Mouse (Mus musculus) embryo, embryonic 11.5 days (tissue): ENCODE measurements around the gene Ifi35.
A peak's percentile ranks its signal among the peaks of the same experiment; 100 is the strongest.
"Not testable (repeated sequence)": the region's sequence is repeated elsewhere in the genome, so short reads cannot be mapped to it uniquely, and the experiment has no call there.

Experiments used
- DNase-seq: peaks from one replicate; pipeline ENCODE4 v3.0.0-alpha.2; 2012; ENCODE audit warnings: low read depth, low spot score

The Ifi35 gene

GRCm38 (mm10) chr11:101468731-101469130 lies 20.5 kb downstream of the Ifi35 start:
- DNase-seq, result no peak

DNA sequence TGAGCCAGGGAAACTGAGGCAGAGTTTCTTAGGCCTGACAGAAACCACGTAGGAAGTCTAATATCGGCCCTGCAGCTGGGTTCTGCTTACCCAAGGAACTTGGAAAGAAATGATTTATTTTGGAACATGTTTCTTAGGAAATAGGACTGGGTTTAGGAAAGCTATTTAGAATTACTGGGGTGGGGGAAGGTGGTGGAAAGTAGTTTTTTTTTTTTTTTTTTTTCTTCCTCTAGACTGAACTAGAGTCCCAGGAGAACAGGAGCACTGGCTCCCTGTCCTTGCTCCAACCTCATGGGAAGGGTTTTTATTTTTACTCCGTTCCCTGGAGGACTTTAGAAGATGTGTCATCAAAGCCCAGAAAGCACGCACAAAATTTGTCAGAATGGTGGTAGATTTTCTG lies 20.9 kb downstream of the Ifi35 start:
- DNase-seq, result no peak

GRCm38 (mm10) chr11:101470206-101470605 lies 22.0 kb downstream of the Ifi35 start:
- DNase-seq, result no peak

DNA sequence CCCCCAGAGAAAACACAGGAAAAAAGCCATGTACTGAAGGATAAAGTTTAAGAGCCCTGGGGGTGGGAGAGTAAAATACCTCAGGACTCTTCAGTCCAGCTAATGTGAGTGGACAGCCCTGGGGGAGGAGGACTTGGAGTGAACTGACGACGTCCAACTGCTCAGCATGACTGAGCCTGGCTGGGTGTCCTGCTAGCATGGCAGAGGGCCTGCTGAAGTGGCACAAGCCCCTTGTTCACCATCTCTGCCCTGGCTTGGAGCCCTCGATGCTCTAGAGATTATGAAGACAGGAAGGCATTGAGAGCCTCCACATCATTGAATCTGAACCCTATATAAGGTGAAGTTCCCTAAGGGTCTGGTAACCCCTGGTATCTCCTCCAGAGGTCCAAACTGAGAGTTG lies 23.7 kb downstream of the Ifi35 start:
- no peak for DNase-seq

- no peak for DNase-seq
Observed at GRCm38 (mm10) chr11:101472336-101472735, 24.1 kb downstream of the Ifi35 start.

DNA sequence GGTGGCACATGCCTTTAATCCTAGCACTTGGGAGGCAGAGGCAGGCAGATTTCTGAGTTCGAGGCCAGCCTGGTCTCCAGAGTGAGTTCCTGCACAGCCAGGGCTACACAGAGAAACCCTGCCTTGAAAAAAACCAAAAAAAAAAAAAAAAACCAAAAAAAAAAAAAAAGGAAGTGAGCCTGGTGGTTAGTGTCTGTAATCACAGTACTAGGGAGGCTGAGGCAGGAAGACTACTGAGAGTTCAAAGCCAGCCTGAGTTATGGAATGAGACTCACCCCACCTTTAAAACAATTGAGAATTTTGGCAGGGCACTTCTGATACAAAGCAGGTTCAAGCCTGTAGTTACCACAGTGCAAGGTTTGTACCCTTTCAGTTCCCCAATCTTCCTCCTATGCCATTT lies 25.5 kb downstream of the Ifi35 start:
- not testable (repeated sequence) for DNase-seq

DNA sequence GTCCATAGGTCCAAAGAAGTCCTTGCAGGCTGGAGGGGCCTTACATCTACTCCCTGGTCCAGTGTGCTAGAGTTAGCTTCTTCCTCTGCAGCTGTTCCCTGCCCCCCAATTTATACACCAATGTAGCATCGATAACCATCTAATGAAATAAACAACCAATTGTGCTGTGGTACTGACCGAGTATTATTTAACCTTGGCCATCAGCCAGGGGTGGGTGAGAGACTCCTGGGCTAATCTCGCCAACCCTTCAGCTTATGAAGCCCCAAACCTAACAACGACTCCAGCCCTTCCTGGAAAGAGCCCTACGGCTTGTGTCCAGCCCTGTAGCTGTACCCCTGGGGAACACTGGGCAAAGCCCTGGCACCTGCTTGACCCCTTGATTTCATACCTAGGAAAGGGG lies 26.1 kb downstream of the Ifi35 start:
- no peak for DNase-seq

- not testable (repeated sequence) for DNase-seq
Observed at GRCm38 (mm10) chr11:101476361-101476760, 28.2 kb downstream of the Ifi35 start.

- no peak for DNase-seq
Observed at GRCm38 (mm10) chr11:101477194-101477551, 29.0 kb downstream of the Ifi35 start.

GRCm38 (mm10) chr11:101477552-101478211 lies 29.5 kb downstream of the Ifi35 start:
- DNase-seq, result no peak

DNA sequence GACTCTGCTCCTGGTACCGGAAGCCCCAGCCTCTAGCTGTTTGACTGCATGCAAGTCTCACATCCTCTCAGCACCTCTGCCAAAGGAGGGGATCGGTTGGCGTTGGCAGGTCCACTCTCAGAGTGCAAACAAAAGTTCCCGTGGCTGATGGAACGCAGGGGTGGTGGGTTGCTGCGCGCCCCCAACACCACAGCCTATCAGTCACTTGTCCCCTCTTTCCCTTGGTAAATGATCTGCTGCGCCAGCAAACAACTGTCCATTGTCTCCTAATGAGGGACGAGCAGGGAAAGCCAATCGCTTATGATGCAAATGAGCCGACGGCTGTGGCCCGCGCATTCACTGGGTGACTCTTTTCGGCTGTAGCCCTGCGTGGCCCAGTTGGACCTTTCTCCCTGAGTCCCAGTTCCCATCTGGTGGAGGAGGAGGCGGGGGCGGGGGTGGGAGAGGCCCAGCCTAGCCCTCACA lies 31.0 kb downstream of the Ifi35 start:
- DNase-seq, result peak; percentile 34

GRCm38 (mm10) chr11:101480912-101481311 lies 32.7 kb downstream of the Ifi35 start:
- DNase-seq, result no peak

GRCm38 (mm10) chr11:101483804-101484203 lies 35.6 kb downstream of the Ifi35 start:
- no peak for DNase-seq

DNA sequence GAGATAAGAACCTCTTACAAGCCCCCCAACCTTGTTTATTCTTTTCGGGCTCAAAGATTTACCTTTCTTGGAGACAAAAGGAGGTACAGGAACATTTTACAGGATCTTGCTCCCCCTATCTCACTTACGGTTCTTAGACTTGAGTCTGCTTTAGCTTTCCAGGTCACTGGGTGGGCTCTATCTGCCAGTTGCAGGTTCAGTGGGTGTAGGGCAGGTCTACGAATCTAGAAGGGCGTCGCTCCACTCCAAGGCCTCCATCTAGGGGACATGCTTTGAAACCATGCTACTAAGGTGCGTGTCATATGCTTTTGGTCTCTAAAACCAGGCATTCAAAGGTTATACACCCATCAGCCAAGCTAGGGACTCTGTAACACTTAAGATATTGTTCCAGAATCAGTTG lies 36.0 kb downstream of the Ifi35 start:
- no peak for DNase-seq

DNA sequence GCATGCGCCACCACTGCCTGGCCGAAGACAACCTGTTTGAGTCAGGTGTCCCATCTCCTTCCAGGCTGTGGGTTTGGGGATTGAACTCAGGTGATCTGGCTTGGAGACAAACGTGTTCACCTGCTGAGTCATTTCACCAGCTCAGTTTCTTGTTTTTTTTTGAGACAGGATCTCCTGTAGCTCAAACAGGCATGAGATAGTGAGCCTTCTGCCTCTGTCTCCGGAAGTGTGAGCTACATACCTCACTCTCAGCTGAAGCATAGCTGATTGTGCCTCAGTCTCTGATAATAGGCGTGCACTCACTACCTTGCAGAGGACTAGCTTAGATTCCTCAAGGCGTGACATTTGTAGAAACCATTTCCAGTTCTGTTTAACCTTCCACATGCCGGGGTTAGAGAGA lies 36.6 kb downstream of the Ifi35 start:
- no peak for DNase-seq

- DNase-seq, result no peak
Observed at GRCm38 (mm10) chr11:101485509-101486028, 37.4 kb downstream of the Ifi35 start.

GRCm38 (mm10) chr11:101486126-101486525 lies 37.9 kb downstream of the Ifi35 start:
- no peak for DNase-seq

DNA sequence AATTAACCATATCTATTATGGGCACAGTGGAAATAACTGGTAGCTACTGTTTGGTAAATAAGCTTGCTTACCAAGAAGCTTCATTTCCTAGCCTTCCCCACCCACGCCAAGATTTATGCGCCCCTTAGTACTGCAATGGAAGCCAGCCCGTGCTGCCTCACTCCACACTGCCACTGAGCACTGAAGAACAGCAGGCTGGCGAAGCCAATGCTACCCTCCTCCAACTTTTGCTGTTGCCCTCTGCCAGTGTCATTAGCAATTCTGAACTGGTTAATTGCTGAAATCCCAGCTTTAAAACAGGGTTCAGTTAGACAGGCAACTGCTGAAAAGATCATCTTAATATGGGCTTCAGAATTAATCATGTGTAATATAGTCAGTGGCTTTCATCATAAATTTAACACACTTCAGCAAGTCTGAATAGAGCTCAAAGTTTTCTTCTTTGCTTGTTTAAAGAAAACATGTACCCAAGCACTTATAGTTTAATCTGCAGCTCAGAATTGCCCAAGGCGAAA lies 58.1 kb downstream of the Ifi35 start:
- no peak for DNase-seq

GRCm38 (mm10) chr11:101507090-101507489 lies 58.9 kb downstream of the Ifi35 start:
- DNase-seq, result no peak
